Mouse (Mus musculus) right cerebral cortex, postnatal 10 days (tissue): ENCODE data around the gene 4931409K22Rik.
A peak's percentile ranks its signal among the peaks of the same experiment; 100 is the strongest.
"Not testable (repeated sequence)": the region's sequence is repeated elsewhere in the genome, so short reads cannot be mapped to it uniquely, and the experiment has no call there.

Source experiments
- DNase-seq, 2 experiments: peaks; one replicate each; pipeline ENCODE4 v3.0.0; 2021; ENCODE audit warnings: low spot score in 2 of 2

Gene 4931409K22Rik

GRCm38 (mm10) chr5:24593230-24593629, 36.6 kb upstream of the 4931409K22Rik start:
- DNase-seq, result no peak

DNA sequence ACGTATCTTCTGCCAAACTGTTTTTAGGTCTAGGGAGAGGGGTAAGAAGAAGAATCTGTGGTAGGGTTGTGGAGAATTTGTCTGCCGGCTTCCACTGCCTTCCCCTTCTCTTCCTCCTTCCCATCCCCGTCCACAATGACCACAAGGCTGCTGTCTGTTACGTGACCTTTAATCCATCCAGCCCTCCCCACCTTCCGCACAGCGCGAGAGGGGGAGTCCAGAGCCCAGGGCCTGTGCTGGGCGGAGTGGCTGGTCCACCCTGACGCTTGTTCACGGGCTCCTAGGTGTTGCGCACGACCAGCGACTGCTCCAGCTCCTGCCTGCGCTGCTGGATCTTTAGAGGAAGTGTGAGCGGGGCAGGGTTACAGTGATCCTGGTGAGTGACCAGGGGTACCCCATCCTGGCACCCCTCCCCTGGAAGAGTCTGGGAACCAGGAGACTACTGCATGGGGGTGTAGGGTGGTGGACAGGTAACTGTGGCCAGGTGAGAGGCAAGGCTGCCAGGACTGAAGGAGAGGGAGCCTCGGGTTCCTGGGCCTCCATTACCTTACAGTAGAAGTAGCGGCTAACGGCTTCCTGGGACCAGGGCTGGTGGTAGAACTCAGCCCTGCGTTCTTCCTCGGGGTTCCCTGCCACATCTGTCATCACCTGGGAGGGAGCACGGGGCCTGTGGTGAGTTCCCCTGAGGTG, 36.0 kb upstream of the 4931409K22Rik start:
- DNase-seq, result no peak

GRCm38 (mm10) chr5:24591796-24592470, 35.3 kb upstream of the 4931409K22Rik start:
- DNase-seq, result no peak

DNA sequence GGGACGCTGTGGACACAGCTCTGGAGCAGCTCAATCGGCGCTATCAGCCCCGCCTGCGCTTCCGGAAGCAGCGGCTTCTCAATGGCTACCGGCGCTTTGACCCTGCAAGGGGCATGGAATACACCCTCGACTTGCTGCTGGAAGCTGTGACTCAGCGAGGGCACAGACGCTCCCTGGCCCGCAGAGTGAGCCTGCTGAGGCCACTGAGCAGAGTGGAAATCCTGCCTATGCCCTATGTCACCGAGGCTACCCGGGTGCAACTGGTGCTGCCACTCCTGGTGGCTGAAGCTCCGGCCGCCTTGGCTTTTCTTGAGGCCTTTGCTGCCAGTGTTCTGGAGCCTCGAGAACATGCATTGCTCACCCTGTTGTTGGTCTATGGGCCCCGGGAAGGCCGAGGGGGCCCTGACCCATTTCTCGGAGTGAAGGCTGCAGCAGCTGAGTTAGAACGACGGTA, 34.7 kb upstream of the 4931409K22Rik start:
- no peak for DNase-seq

DNA sequence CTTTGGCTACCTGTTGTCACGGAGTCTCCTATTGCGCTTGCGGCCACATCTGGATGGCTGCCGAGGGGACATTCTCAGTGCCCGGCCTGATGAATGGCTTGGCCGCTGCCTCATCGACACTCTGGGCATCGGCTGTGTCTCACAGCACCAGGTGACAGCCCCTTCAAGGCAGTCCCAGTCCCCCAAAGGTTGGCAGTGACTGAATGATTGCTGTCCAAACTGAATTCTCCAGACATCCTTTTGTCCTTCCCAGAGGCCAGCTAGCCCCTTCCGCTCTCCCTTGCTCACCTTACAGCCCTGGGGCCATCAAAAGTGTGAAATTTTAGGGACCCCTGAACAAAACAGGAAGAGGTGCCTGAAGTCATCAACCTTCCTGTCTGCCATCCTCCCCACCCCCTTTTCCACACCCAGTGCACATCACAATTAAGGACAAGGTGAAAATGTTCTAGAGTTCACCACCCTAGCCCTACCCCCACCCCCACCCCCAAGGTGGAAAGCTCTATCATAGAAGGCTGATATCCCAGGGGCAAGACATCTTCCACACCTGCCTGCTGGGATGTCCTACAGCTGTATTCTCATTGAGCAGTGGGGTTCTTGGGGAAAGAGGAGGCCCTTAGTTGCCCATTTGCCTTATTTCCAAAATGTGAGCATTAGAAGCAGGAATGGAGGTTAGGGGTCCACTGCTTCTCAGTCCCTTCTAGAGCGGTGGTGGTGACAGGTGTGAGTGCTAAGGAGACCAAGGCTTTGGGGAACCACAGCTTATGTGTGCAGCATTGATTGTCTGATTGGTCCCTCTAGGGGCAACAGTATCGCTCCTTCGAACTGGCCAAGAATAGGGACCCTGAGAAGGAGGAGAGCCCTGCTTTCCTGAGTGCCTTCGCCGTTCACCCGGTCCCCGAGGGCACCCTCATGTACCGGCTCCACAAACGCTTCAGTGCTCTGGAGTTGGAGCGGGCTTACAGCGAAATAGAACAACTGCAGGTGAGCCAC, 33.2 kb upstream of the 4931409K22Rik start:
- no peak for DNase-seq

GRCm38 (mm10) chr5:24587200-24587577, 30.6 kb upstream of the 4931409K22Rik start:
- DNase-seq, result peak; percentile 55 to 67

DNA sequence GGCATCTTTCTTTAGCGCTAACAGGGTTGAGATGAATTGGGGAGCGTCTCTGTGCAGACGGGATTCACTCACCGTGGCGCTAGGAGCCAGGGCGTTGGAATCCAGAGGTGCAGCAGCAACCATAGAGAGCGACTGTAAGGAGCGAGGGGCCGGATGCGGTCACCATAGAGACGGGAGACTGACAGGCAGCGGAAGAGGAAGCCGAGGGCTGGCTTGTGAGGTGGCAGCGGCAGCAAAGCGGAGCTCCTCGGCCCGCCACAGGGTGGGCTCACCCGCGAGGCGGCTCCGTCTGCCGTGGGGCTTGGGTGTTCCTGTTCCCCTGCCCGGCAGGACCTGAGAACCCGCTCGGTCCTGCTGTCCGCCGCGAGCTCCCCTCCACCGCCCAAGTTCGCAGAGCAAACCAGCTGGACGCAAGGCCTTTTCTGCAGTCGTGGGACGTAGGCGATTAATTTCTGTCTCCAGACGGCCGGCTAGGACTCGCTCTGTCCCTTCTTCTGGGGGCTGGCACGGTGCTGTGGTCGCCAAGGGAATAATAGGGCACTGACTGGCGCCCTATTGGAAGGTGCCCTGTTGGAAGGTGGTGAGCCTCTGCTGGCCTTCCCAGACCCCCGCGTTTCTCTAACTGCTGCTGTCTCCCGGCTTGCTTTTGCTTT, 30.1 kb upstream of the 4931409K22Rik start, which contains the start of gene Chpf2:
Gene Chpf2, plus strand, starts transcription at position 195 of the 653 bp plus-strand sequence.
- peak; percentile 91 to 92 for DNase-seq

DNA sequence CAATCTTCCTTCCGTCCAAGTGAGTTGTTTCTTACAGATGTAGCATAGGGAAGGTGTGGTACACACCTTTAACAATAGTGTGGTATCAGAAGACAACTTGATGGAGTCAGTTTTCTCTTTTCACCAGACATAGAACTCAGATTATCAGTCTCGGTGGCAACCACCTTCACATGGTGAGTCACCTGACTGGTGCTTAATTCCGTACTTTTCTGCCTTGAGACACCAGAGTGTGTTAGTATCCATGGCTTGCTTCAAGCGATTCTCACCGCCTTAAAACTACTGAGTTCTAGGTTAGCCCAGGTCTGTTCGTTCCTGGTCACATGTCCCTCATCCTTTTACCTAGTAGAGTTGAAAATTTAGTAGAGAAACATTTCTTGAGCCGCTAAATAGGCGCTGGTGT, 29.5 kb upstream of the 4931409K22Rik start:
- DNase-seq, result no peak

- no peak for DNase-seq
These were observed 21.7 kb upstream of the 4931409K22Rik start for GRCm38 (mm10) chr5:24578109-24578963.

GRCm38 (mm10) chr5:24577183-24577929, 20.7 kb upstream of the 4931409K22Rik start, which contains the start of gene Abcf2:
Abcf2 (minus strand) TSS chr5:24577467.
- peak; percentile 100 for DNase-seq

GRCm38 (mm10) chr5:24576801-24577182, 20.2 kb upstream of the 4931409K22Rik start:
- peak in 1 of 2 experiments; percentile 52 for DNase-seq

GRCm38 (mm10) chr5:24575948-24576347, 19.3 kb upstream of the 4931409K22Rik start:
- no peak for DNase-seq

GRCm38 (mm10) chr5:24555335-24555734, 1.3 kb downstream of the 4931409K22Rik start:
- not testable (repeated sequence) for DNase-seq

GRCm38 (mm10) chr5:24553621-24554244, 2.9 kb downstream of the 4931409K22Rik start:
- DNase-seq, result no peak

GRCm38 (mm10) chr5:24551317-24551688, 5.3 kb downstream of the 4931409K22Rik start:
- DNase-seq, result no peak

DNA sequence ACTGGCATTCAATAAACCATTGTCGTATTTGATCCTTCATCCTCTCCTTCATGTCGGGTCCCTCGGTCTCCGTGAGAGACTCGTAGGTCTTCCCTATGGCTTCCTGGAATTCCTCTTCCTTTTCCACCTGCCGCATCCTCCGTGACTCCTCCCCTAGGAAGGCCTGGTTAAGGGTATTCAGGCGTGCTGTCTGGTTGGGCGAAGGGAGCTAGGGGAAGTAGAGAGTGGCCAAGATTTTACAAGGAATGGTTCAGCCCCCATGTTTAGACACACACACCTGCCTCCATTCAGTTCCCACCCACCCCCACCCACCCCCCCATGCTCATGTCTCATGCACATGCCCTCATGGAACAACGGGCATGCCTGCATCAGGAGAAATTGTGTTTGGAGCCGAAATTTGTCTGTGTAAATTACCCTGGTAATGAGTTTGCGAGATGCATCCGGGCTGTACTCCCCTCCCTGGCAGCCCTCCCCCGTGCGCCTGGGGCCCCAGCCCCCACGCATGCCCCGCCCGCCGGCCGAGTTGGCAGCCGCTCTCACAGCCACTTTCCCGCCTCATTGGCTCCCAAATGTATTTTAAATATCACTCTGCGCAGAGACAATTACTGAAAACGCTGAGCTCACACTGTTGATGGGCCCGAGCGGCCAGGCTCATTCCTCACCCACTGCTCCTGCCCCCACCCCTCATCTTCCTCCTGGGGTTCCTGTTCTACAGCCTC, 5.9 kb downstream of the 4931409K22Rik start:
- DNase-seq, result peak; percentile 83 to 85

DNA sequence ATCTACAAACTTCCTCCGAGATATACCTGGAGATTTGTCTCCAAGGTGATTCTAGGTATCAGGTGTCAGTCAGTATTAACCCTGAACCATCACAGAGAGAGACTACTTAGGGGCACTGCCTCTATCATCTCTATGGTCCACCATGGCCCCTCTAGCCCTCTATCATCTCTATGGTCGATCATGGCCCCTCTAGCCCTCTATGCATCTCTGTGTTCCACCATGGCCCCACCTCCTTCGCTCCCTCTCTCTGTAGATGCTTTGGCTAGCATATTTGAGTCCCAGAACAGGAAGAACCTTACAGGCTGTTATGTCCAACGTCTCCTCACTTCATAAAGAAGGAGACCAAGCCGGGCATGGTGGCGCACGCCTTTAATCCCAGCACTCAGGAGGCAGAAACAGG, 14.0 kb downstream of the 4931409K22Rik start:
- no peak for DNase-seq

GRCm38 (mm10) chr5:24541144-24541569, 15.5 kb downstream of the 4931409K22Rik start:
- DNase-seq, result no peak
